Mouse (Mus musculus) midbrain, embryonic 11.5 days (tissue): Measurements from ENCODE around the gene Acadm. TPM values are rescaled to one million over a fixed set of nuclear protein-coding genes. Genes with fewer than 3 reads are reported as not detected.

Experiments used
- ATAC-seq: fragments of 200-750 bp; cut with Nextera tagmentation; 2 replicates; pipeline ENCODE4 v1.8.0; 2017; ENCODE audit warnings: moderate TSS enrichment, moderate library complexity; ENCODE audit not compliant: low FRiP score
- DNase-seq: peaks from one replicate; pipeline ENCODE4 v3.0.0; 2015; ENCODE audit warnings: low spot score; ENCODE audit errors: missing footprints
- H3K27ac ChIP-seq: fragments of 300-500 bp; sonication (generic); 2 replicates; pipeline ENCODE4 v1.5.1; 2014; ENCODE audit warnings: low read depth, low read length
- H3K27me3 ChIP-seq: fragments of 300-500 bp; sonication (generic); 2 replicates; pipeline ENCODE4 v1.6.1; 2014; ENCODE audit warnings: mild to moderate bottlenecking, low read length, moderate library complexity, mixed read lengths; ENCODE audit not compliant: control insufficient read depth, insufficient read depth
- H3K36me3 ChIP-seq: fragments of 300-500 bp; sonication (generic); 2 replicates; pipeline ENCODE4 v1.6.1; 2014; ENCODE audit warnings: mild to moderate bottlenecking, low read length, moderate library complexity, mixed read lengths; ENCODE audit not compliant: control insufficient read depth, insufficient read depth
- H3K4me1 ChIP-seq: fragments of 300-500 bp; sonication (generic); 2 replicates; pipeline ENCODE4 v1.6.1; 2014; ENCODE audit warnings: low read length; ENCODE audit not compliant: control insufficient read depth, insufficient read depth
- H3K4me2 ChIP-seq: fragments of 300-500 bp; sonication (generic); 2 replicates; pipeline ENCODE4 v1.6.1; 2014; ENCODE audit warnings: mild to moderate bottlenecking, moderate library complexity
- H3K4me3 ChIP-seq: fragments of 300-500 bp; sonication (generic); 2 replicates; pipeline ENCODE4 v1.5.1; 2014; ENCODE audit warnings: low read depth, low read length
- H3K9ac ChIP-seq: fragments of 300-500 bp; sonication (generic); 2 replicates; pipeline ENCODE4 v1.6.1; 2014; ENCODE audit warnings: low read length
- H3K9me3 ChIP-seq: fragments of 300-500 bp; sonication (generic); 2 replicates; pipeline ENCODE4 v1.6.1; 2016; ENCODE audit warnings: low read length; ENCODE audit not compliant: control insufficient read depth
- WGBS: fragments of 180-500 bp; shearing (Covaris S2); extraction: QIAGEN DNeasy Blood & Tissue Kit; methylation state at CpG from one replicate; pipeline ENCODE4 v1.1.7; 2014; 5-methylcytosine and 5-hydroxymethylcytosine counted together
- polyA plus RNA-seq: library from polyadenylated mRNA; unstranded; fragments of >200 nt; fragmentation: Nextera tagmentation; extraction: Ambion mirVana; gene quantifications from 2 replicates; pipeline ENCODE4 v1.2.1, GENCODE M21; 2014

The Acadm gene
- polyA plus RNA-seq, 1 experiment from 2014 or later, result 53.5 TPM

- Histone ChIP-seq H3K27me3 (no peaks in the 10 kb centered on the region), H3K9me3 (no peaks in the 10 kb centered on the region), H3K4me1 (peaks cover 8% of the 10 kb centered on the region), H3K36me3 (no peaks in the 10 kb centered on the region), H3K27ac (peak overlapping the region; percentile 67), H3K9ac (peak overlapping the region; percentile 80), H3K4me2 (peak overlapping the region; percentile 75), H3K4me3 (peak overlapping the region; percentile 76)
- ATAC-seq (no peak), DNase-seq (no peak)
- WGBS, result 1% methylated on average over 19 of the region's 19 CpGs
Observed at GRCm38 (mm10) chr3:153943901-153944334, 514 bp downstream of the Acadm start.

- H3K9ac ChIP-seq, result no peak overlapping the region; the same call in 1 of the 2 replicates
- no peaks in the 10 kb centered on the region for H3K9me3 ChIP-seq
- peak overlapping the region; percentile 75 for H3K4me2 ChIP-seq
- ATAC-seq, result no peak
- H3K27ac ChIP-seq, result no peak overlapping the region
- no peaks in the 10 kb centered on the region for H3K27me3 ChIP-seq
- H3K4me3 ChIP-seq, result peak overlapping the region; percentile 76
- DNase-seq, result no peak
- WGBS, result 56% methylated on average over 12 of the region's 12 CpGs
- peaks cover 8% of the 10 kb centered on the region for H3K4me1 ChIP-seq
- no peaks in the 10 kb centered on the region for H3K36me3 ChIP-seq
Observed at GRCm38 (mm10) chr3:153943003-153943640, 1.3 kb downstream of the Acadm start.

GRCm38 (mm10) chr3:153941613-153942012, 2.8 kb downstream of the Acadm start:
- Histone ChIP-seq H3K9me3 (no peaks in the 10 kb centered on the region), H3K36me3 (no peaks in the 10 kb centered on the region), H3K4me1 (peaks cover 8% of the 10 kb centered on the region), H3K27me3 (no peaks in the 10 kb centered on the region), H3K4me2 (no peak overlapping the region), H3K27ac (no peak overlapping the region), H3K4me3 (no peak overlapping the region), H3K9ac (no peak overlapping the region)
- WGBS, result 95% methylated on average over 13 of the region's 13 CpGs
- ATAC-seq (no peak), DNase-seq (no peak)

- ATAC-seq (no peak), DNase-seq (no peak)
- H3K9me3 ChIP-seq, result no peaks in the 10 kb centered on the region
- no peak overlapping the region for H3K4me3 ChIP-seq
- 90% methylated on average over 9 of the region's 9 CpGs for WGBS
- H3K4me1 ChIP-seq, result peaks cover 8% of the 10 kb centered on the region
- H3K27ac ChIP-seq, result no peak overlapping the region
- H3K27me3 ChIP-seq, result no peaks in the 10 kb centered on the region
- H3K4me2 ChIP-seq, result no peak overlapping the region
- H3K9ac ChIP-seq, result no peak overlapping the region
- peaks cover 3% of the 10 kb centered on the region; the same call in 1 of the 2 replicates for H3K36me3 ChIP-seq
Observed at GRCm38 (mm10) chr3:153940486-153940885, 3.9 kb downstream of the Acadm start.

GRCm38 (mm10) chr3:153940021-153940420, 4.4 kb downstream of the Acadm start:
- no peak overlapping the region for H3K27ac ChIP-seq
- no peak overlapping the region for H3K4me3 ChIP-seq
- no peak overlapping the region for H3K4me2 ChIP-seq
- DNase-seq (no peak), ATAC-seq (no peak)
- no peak overlapping the region for H3K9ac ChIP-seq
- no peaks in the 10 kb centered on the region for H3K27me3 ChIP-seq
- H3K9me3 ChIP-seq, result no peaks in the 10 kb centered on the region
- peaks cover 3% of the 10 kb centered on the region; the same call in 1 of the 2 replicates for H3K36me3 ChIP-seq
- 81% methylated on average over 8 of the region's 8 CpGs for WGBS
- peaks cover 8% of the 10 kb centered on the region for H3K4me1 ChIP-seq

GRCm38 (mm10) chr3:153937116-153937810, 7.2 kb downstream of the Acadm start:
- Histone ChIP-seq H3K4me1 (no peaks in the 10 kb centered on the region; the same call in 1 of the 2 replicates), H3K9ac (no peak overlapping the region), H3K9me3 (no peaks in the 10 kb centered on the region), H3K27me3 (no peaks in the 10 kb centered on the region), H3K4me3 (no peak overlapping the region), H3K36me3 (peaks cover 3% of the 10 kb centered on the region; the same call in 1 of the 2 replicates), H3K4me2 (no peak overlapping the region), H3K27ac (no peak overlapping the region)
- WGBS, result 94% methylated on average over 17 of the region's 17 CpGs
- DNase-seq (no peak), ATAC-seq (no peak)

- Histone ChIP-seq H3K27ac (no peak overlapping the region), H3K27me3 (no peaks in the 10 kb centered on the region), H3K9ac (no peak overlapping the region), H3K4me2 (no peak overlapping the region), H3K4me3 (no peak overlapping the region), H3K4me1 (no peaks in the 10 kb centered on the region), H3K9me3 (no peaks in the 10 kb centered on the region), H3K36me3 (peaks cover 3% of the 10 kb centered on the region; the same call in 1 of the 2 replicates)
- WGBS, result 91% methylated on average over 9 of the region's 9 CpGs
- DNase-seq (no peak), ATAC-seq (no peak)
Observed at GRCm38 (mm10) chr3:153935878-153936277, 8.6 kb downstream of the Acadm start.

- Histone ChIP-seq H3K4me1 (no peaks in the 10 kb centered on the region), H3K27me3 (no peaks in the 10 kb centered on the region)
- WGBS, result 94% methylated on average over 5 of the region's 5 CpGs
Observed at GRCm38 (mm10) chr3:153932461-153932860, 12.0 kb downstream of the Acadm start.

GRCm38 (mm10) chr3:153929526-153929925, 14.9 kb downstream of the Acadm start:
- H3K27ac ChIP-seq, result no peak overlapping the region
- ATAC-seq, result no peak
- no peak overlapping the region for H3K9ac ChIP-seq
- no peak for DNase-seq
- H3K4me3 ChIP-seq, result no peak overlapping the region
- no peaks in the 10 kb centered on the region for H3K27me3 ChIP-seq
- H3K4me1 ChIP-seq, result no peaks in the 10 kb centered on the region
- H3K4me2 ChIP-seq, result no peak overlapping the region
- peaks cover 1% of the 10 kb centered on the region for H3K36me3 ChIP-seq
- no peaks in the 10 kb centered on the region for H3K9me3 ChIP-seq
- 96% methylated on average over 11 of the region's 11 CpGs for WGBS

More at GRCm38 (mm10) chr3:153932461-153932860, 12.0 kb downstream of the Acadm start:
- Histone ChIP-seq H3K9me3 (no peaks in the 10 kb centered on the region), H3K36me3 (peaks cover 3% of the 10 kb centered on the region; the same call in 1 of the 2 replicates), H3K4me2 (no peak overlapping the region), H3K27ac (no peak overlapping the region), H3K9ac (no peak overlapping the region), H3K4me3 (no peak overlapping the region)
- DNase-seq (no peak), ATAC-seq (no peak)
